Mouse (Mus musculus): ENCODE data around the gene Pfkfb4.

- no peak for TF ChIP-seq CTCF (IDR thresholded peaks at IDR 0.05)
- no peak for TF ChIP-seq EP300 (IDR thresholded peaks at IDR 0.05)
These were observed 40.1 kb downstream of the Pfkfb4 start for GRCm38 (mm10) chr9:109031686-109032085.

Data from lung, postnatal 0 days (tissue).